In the genomic region with DNA sequence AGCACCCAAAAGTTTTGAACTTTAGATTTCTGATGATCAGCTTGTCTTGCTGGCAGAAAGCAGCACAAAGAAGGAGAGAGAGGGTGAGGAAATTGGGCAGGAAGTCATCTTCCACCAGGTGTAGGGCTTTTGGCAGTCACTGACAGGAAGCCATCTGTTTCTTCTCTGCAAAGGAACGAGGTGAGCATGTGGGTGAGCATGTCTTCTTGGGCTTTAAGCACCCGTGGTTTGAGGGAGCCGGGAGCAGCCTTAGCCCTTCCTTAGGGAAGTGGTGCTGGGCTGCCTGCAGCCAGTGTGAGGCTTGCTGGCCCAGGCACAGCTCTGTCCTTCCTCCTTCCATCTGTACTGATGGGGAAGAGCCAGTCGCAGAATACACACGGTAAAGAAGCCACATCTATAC, we compare ENCODE assay signal across 14 mouse cellular contexts. TPM values are rescaled to one million over a fixed set of nuclear protein-coding genes. Genes with fewer than 3 reads are reported as not detected.
DNase-seq lines count a peak whose midpoint lies in the region; ATAC-seq and TF ChIP-seq lines count a peak whose summit lies in the region.
"Had no signal": no experiment of that assay in that cellular context is flagged by ENCODE, and none has a peak within 500 bp of the region (broad histone marks: within the 10 kb centered on the region; RNA-seq: fewer than 3 reads in every experiment).

No protein-coding gene starts in this region.

- no peaks in the 10 kb centered on the region for H3K9me3 ChIP-seq in forebrain, embryonic 11.5 days (ENCODE audit: control insufficient read depth, low read length)
- H3K9me3 ChIP-seq in limb, embryonic 10.5 days (replicated peaks), result no peaks in the 10 kb centered on the region
- H3K9me3 ChIP-seq in forebrain, embryonic 16.5 days (ENCODE audit: control insufficient read depth, low read length), result no peaks in the 10 kb centered on the region
- H3K9me3 ChIP-seq: embryonic facial prominence, embryonic 15.5 days; midbrain, embryonic 10.5 days; neural tube, embryonic 13.5 days had no signal

- H3K9ac ChIP-seq in forebrain, embryonic 11.5 days (ENCODE audit: low read length), result no peak overlapping the region
- H3K9ac ChIP-seq in forebrain, embryonic 16.5 days (replicated peaks; ENCODE audit: low read depth, low read length), result no peak overlapping the region
- H3K9ac ChIP-seq: embryonic facial prominence, embryonic 15.5 days; neural tube, embryonic 13.5 days had no signal

- H3K27me3 ChIP-seq in thymus, adult 2 months (ENCODE audit: control insufficient read depth, insufficient read depth, low read length), result no peaks in the 10 kb centered on the region
- no peaks in the 10 kb centered on the region for H3K27me3 ChIP-seq in forebrain, embryonic 11.5 days (ENCODE audit: control insufficient read depth, insufficient read depth, low read length)
- H3K27me3 ChIP-seq in limb, embryonic 10.5 days (ENCODE audit: low read depth, poor library complexity, severe bottlenecking), result no peaks in the 10 kb centered on the region
- no peaks in the 10 kb centered on the region for H3K27me3 ChIP-seq in forebrain, embryonic 16.5 days (replicated peaks; ENCODE audit: control insufficient read depth, insufficient read depth, low read length)
- H3K27me3 ChIP-seq: embryonic facial prominence, embryonic 15.5 days; neural tube, embryonic 13.5 days had no signal

- H3K36me3 ChIP-seq in thymus, adult 2 months (ENCODE audit: control insufficient read depth, insufficient read depth, low read length), result no peaks in the 10 kb centered on the region
- H3K36me3 ChIP-seq in forebrain, embryonic 11.5 days (ENCODE audit: control insufficient read depth, insufficient read depth, low read length), result no peaks in the 10 kb centered on the region
- 0 out of 2 replicates have a peak, but pooled peaks cover 4% of the 10 kb centered on the region for H3K36me3 ChIP-seq in limb, embryonic 10.5 days
- no peaks in the 10 kb centered on the region for H3K36me3 ChIP-seq in forebrain, embryonic 16.5 days (ENCODE audit: control insufficient read depth, insufficient read depth)
- H3K36me3 ChIP-seq: embryonic facial prominence, embryonic 15.5 days; neural tube, embryonic 13.5 days had no signal

- H3K4me2 ChIP-seq in forebrain, embryonic 11.5 days (ENCODE audit: low read depth, low read length, severe bottlenecking), result no peak overlapping the region
- H3K4me2 ChIP-seq in forebrain, embryonic 16.5 days (ENCODE audit: low read length), result no peak overlapping the region
- H3K4me2 ChIP-seq: embryonic facial prominence, embryonic 15.5 days; neural tube, embryonic 13.5 days had no signal

- no peak for TF ChIP-seq CTCF in bone marrow macrophage, adult 2 months (IDR thresholded peaks at IDR 0.05; ENCODE audit: low read depth, low read length)
- TF ChIP-seq CTCF in thymus, adult 2 months (IDR thresholded peaks at IDR 0.05; ENCODE audit: borderline replicate concordance, control insufficient read depth, extremely low read depth, insufficient read depth, low read length, poor library complexity), result no peak

- H3K4me3 ChIP-seq in bone marrow macrophage, adult 2 months (ENCODE audit: insufficient read depth, low read length), result peak overlapping the region; percentile 30
- H3K4me3 ChIP-seq in thymus, adult 2 months (ENCODE audit: control insufficient read depth, insufficient read depth, low read length), result peak overlapping the region; percentile 18
- H3K4me3 ChIP-seq in forebrain, embryonic 11.5 days (ENCODE audit: low read depth, low read length), result no peak overlapping the region
- H3K4me3 ChIP-seq in limb, embryonic 10.5 days, result no peak overlapping the region
- no peak overlapping the region for H3K4me3 ChIP-seq in forebrain, embryonic 16.5 days (replicated peaks; ENCODE audit: low read length)
- H3K4me3 ChIP-seq: embryonic facial prominence, embryonic 15.5 days; midbrain, embryonic 10.5 days; neural tube, embryonic 13.5 days had no signal

- H3K4me1 ChIP-seq in bone marrow macrophage, adult 2 months (ENCODE audit: control insufficient read depth, insufficient read depth, low read length), result peaks cover 53% of the 10 kb centered on the region
- H3K4me1 ChIP-seq in thymus, adult 2 months (replicated peaks; ENCODE audit: control insufficient read depth, insufficient read depth, low read length), result peaks cover 18% of the 10 kb centered on the region
- H3K4me1 ChIP-seq in forebrain, embryonic 11.5 days (replicated peaks; ENCODE audit: control insufficient read depth, insufficient read depth, low read length), result peaks cover 2% of the 10 kb centered on the region; the same call in 1 of the 2 replicates
- peaks cover 9% of the 10 kb centered on the region for H3K4me1 ChIP-seq in limb, embryonic 10.5 days
- H3K4me1 ChIP-seq in forebrain, embryonic 16.5 days (replicated peaks; ENCODE audit: control insufficient read depth, insufficient read depth, low read length), result peaks cover 6% of the 10 kb centered on the region

- 1% methylated on average over 5 of the region's 5 CpGs for WGBS in thymus, adult 2 months
- WGBS in forebrain, embryonic 11.5 days, result 91% methylated on average over 5 of the region's 5 CpGs
- WGBS in limb, embryonic 10.5 days, result 82% methylated on average over 5 of the region's 5 CpGs
- WGBS in forebrain, embryonic 16.5 days, result 82% methylated on average over 5 of the region's 5 CpGs

- peak; percentile 87 for ATAC-seq in cerebellum, adult (ENCODE audit: insufficient number of reproducible peaks, low FRiP score, low TSS enrichment)
- peak; percentile 24 for ATAC-seq in common myeloid progenitor, adult 5-6 weeks (replicated peaks; ENCODE audit: low read depth, poor library complexity, severe bottlenecking)
- no peak for ATAC-seq in forebrain, embryonic 11.5 days (replicated peaks; ENCODE audit: low FRiP score)
- no peak for ATAC-seq in forebrain, embryonic 16.5 days

- no peak for DNase-seq in cerebellum, postnatal 4 days (ENCODE audit: low spot score in 2 of 2)
- peak; percentile 62 for DNase-seq in thymus, adult 2 months
- no peak for DNase-seq in forebrain, embryonic 11.5 days (ENCODE audit: low spot score)
- DNase-seq in limb, embryonic 10.5 days (ENCODE audit: low spot score), result no peak
- DNase-seq: layer of hippocampus, postnatal 36 days; right cerebral cortex, postnatal 14 days had no signal

- peak overlapping the region; percentile 93 for H3K27ac ChIP-seq in bone marrow macrophage, adult 2 months (ENCODE audit: insufficient read depth, low read depth, low read length)
- peak overlapping the region; percentile 92 for H3K27ac ChIP-seq in thymus, adult 2 months (ENCODE audit: control insufficient read depth, insufficient read depth, low read length)
- no peak overlapping the region for H3K27ac ChIP-seq in forebrain, embryonic 11.5 days (ENCODE audit: low read depth, low read length)
- no peak overlapping the region for H3K27ac ChIP-seq in limb, embryonic 10.5 days
- H3K27ac ChIP-seq in forebrain, embryonic 16.5 days (ENCODE audit: low read length), result no peak overlapping the region
- H3K27ac ChIP-seq: embryonic facial prominence, embryonic 15.5 days; midbrain, embryonic 10.5 days; neural tube, embryonic 13.5 days had no signal

- no peak for TF ChIP-seq POLR2A in bone marrow macrophage, adult 2 months (IDR thresholded peaks at IDR 0.05; ENCODE audit: borderline replicate concordance, low read depth, low read length)
- TF ChIP-seq POLR2A in thymus, adult 2 months (IDR thresholded peaks at IDR 0.05; ENCODE audit: control insufficient read depth, extremely low read depth, insufficient read depth, low read length, poor library complexity), result no peak

RNA-seq across cellular contexts. Expression of a gene that starts 5.5 kb away (rescaled TPM):
- 34.7 and 39.0 TPM in 2 replicates for polyA plus RNA-seq in bone marrow macrophage, adult 2 months (2012; ENCODE audit: insufficient read depth, insufficient read length, missing spikeins)
- 40.2 and 42.2 TPM in 2 replicates for total RNA-seq in common myeloid progenitor, adult 5-6 weeks (2017)
- 14.1 and 14.5 TPM in 2 replicates for polyA plus RNA-seq in thymus, adult 2 months (2012; rRNA removed)
- polyA plus RNA-seq in forebrain, embryonic 11.5 days (2014; fragmentation: Nextera tagmentation; extraction: Ambion mirVana), result 5.6 and 7.1 TPM in 2 replicates
- polyA plus RNA-seq in limb, embryonic 10.5 days (2016; fragmentation: Nextera tagmentation; extraction: Ambion mirVana), result 2.3 and 2.7 TPM in 2 replicates
- polyA plus RNA-seq in forebrain, embryonic 16.5 days (2015; fragmentation: Nextera tagmentation; extraction: Ambion mirVana), result 8.2 and 8.6 TPM in 2 replicates

RNA-seq across cellular contexts. Expression of a gene that starts 13.5 kb away (rescaled TPM):
- polyA plus RNA-seq in bone marrow macrophage, adult 2 months (2012; ENCODE audit: insufficient read depth, insufficient read length, missing spikeins), result not detected in 2 replicates
- total RNA-seq in common myeloid progenitor, adult 5-6 weeks (2017), result not detected in 2 replicates
- polyA plus RNA-seq in thymus, adult 2 months (2012; rRNA removed), result 0.46 and 1.3 TPM in 2 replicates
- polyA plus RNA-seq in forebrain, embryonic 11.5 days (2014; fragmentation: Nextera tagmentation; extraction: Ambion mirVana), result 0.13 and 0.25 TPM in 2 replicates
- polyA plus RNA-seq in limb, embryonic 10.5 days (2016; fragmentation: Nextera tagmentation; extraction: Ambion mirVana), result 0.31 and 0.33 TPM in 2 replicates
- polyA plus RNA-seq in forebrain, embryonic 16.5 days (2015; fragmentation: Nextera tagmentation; extraction: Ambion mirVana), result not detected in 2 replicates
- total RNA-seq: liver, adult 2 months had no signal
- polyA plus RNA-seq: midbrain, embryonic 10.5 days had no signal

Comparison
In these comparisons a context has a peak if more than half of its experiments do, and no peak if none do; other contexts are left out.
1. ATAC-seq: peak in cerebellum, adult (single experiment) and common myeloid progenitor, adult 5-6 weeks (single experiment); none in forebrain, embryonic 11.5 days (single experiment) and forebrain, embryonic 16.5 days (single experiment).
2. H3K27ac ChIP-seq: peak in bone marrow macrophage, adult 2 months (single experiment) and thymus, adult 2 months (single experiment); none in forebrain, embryonic 11.5 days (single experiment), limb, embryonic 10.5 days (single experiment) and forebrain, embryonic 16.5 days (single experiment).
3. H3K4me3 ChIP-seq: peak in bone marrow macrophage, adult 2 months (single experiment) and thymus, adult 2 months (single experiment); none in forebrain, embryonic 11.5 days (single experiment), limb, embryonic 10.5 days (single experiment) and forebrain, embryonic 16.5 days (single experiment).